Mouse (Mus musculus): Measurements from ENCODE around the gene Smr3a.

GRCm38 (mm10) chr5:88002249-88002648, at the start of gene Smr3a:
- TF ChIP-seq EP300 (IDR thresholded peaks at IDR 0.05; ENCODE audit: insufficient read depth, low read depth, low read length) (no peak), CTCF (IDR thresholded peaks at IDR 0.05; ENCODE audit: low read depth, low read length) (no peak)

All from ES-Bruce4 (cell line).